Mouse (Mus musculus): ENCODE data around the gene Snx1.

The Snx1 gene

GRCm38 (mm10) chr9:66127193-66127546, 783 bp upstream of the Snx1 start:
- peak in 1 of 2 experiments; percentile 22 for DNase-seq (ENCODE audit: low spot score in 2 of 2)

GRCm38 (mm10) chr9:66125543-66126455, 588 bp downstream of the Snx1 start:
- peak; percentile 36 to 52 for DNase-seq (ENCODE audit: low spot score in 2 of 2)

GRCm38 (mm10) chr9:66124681-66125542, 1.5 kb downstream of the Snx1 start:
- peak; percentile 93 to 99 for DNase-seq (ENCODE audit: low spot score in 2 of 2)

- peak; percentile 56 to 59 for DNase-seq (ENCODE audit: low spot score in 2 of 2)
Observed at GRCm38 (mm10) chr9:66124111-66124531, 2.3 kb downstream of the Snx1 start.

GRCm38 (mm10) chr9:66123648-66124047, 2.7 kb downstream of the Snx1 start:
- no peak for DNase-seq (ENCODE audit: low spot score in 2 of 2)

GRCm38 (mm10) chr9:66121421-66121820, 5.0 kb downstream of the Snx1 start:
- DNase-seq (ENCODE audit: low spot score in 2 of 2), result no peak

GRCm38 (mm10) chr9:66120945-66121344, 5.4 kb downstream of the Snx1 start:
- no peak for DNase-seq (ENCODE audit: low spot score in 2 of 2)

- no peak for DNase-seq (ENCODE audit: low spot score in 2 of 2)
Observed at GRCm38 (mm10) chr9:66120106-66120505, 6.3 kb downstream of the Snx1 start.

GRCm38 (mm10) chr9:66119498-66119897, 6.9 kb downstream of the Snx1 start:
- DNase-seq (ENCODE audit: low spot score in 2 of 2), result no peak

GRCm38 (mm10) chr9:66116890-66117289, 9.5 kb downstream of the Snx1 start:
- no peak for DNase-seq (ENCODE audit: low spot score in 2 of 2)

- DNase-seq (ENCODE audit: low spot score in 2 of 2), result no peak
Observed at GRCm38 (mm10) chr9:66114341-66114740, 12.0 kb downstream of the Snx1 start.

GRCm38 (mm10) chr9:66110611-66111379, 15.6 kb downstream of the Snx1 start:
- no peak for DNase-seq (ENCODE audit: low spot score in 2 of 2)

GRCm38 (mm10) chr9:66110126-66110525, 16.3 kb downstream of the Snx1 start:
- no peak for DNase-seq (ENCODE audit: low spot score in 2 of 2)

- no peak for DNase-seq (ENCODE audit: low spot score in 2 of 2)
Observed at GRCm38 (mm10) chr9:66109574-66109973, 16.8 kb downstream of the Snx1 start.

GRCm38 (mm10) chr9:66105168-66105567, 21.2 kb downstream of the Snx1 start:
- no peak for DNase-seq (ENCODE audit: low spot score in 2 of 2)

- no peak for DNase-seq (ENCODE audit: low spot score in 2 of 2)
Observed at GRCm38 (mm10) chr9:66104601-66105000, 21.8 kb downstream of the Snx1 start.

- no peak for DNase-seq (ENCODE audit: low spot score in 2 of 2)
Observed at GRCm38 (mm10) chr9:66102668-66103067, 23.7 kb downstream of the Snx1 start.

- DNase-seq (ENCODE audit: low spot score in 2 of 2), result no peak
Observed at GRCm38 (mm10) chr9:66101577-66101976, 24.8 kb downstream of the Snx1 start.

- no peak for DNase-seq (ENCODE audit: low spot score in 2 of 2)
Observed at GRCm38 (mm10) chr9:66092664-66093063, 33.7 kb downstream of the Snx1 start.

- DNase-seq (ENCODE audit: low spot score in 2 of 2), result no peak
Observed at GRCm38 (mm10) chr9:66091327-66092231, 34.8 kb downstream of the Snx1 start.

Measured in spleen, postnatal 10 days (tissue).